Mouse (Mus musculus) right cerebral cortex, postnatal 4 days (tissue): ENCODE measurements at regions not wholly inside any gene's neighbourhood (a gene's known extent, or its start where the extent isn't known, plus 50 kb on each side); places are given as distances from the start of the nearest gene placed in this dataset.

ENCODE experiments used
- DNase-seq: peaks from one replicate; pipeline ENCODE4 v3.0.0-alpha.2; 2022

DNA sequence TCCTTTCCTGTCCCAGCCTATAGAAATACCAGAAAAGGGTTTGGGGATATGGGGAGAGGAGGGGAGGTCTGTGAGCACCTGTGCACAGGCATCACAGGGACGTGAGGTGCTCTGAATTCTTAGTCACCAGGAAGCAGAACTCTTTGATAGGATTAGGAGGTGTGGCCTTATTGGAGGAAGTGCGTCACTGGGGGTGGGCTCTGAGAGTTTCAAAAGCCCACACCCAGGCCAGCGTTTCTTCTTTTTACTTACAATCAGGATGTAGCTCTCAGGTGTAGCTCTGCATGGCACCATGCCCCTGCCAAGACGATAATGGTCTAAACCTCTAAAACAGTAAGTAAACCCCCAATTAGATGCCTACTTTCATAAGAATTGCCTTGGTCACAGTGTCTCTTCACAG, 162.6 kb upstream of the Ank start:
- DNase-seq, result no peak

DNA sequence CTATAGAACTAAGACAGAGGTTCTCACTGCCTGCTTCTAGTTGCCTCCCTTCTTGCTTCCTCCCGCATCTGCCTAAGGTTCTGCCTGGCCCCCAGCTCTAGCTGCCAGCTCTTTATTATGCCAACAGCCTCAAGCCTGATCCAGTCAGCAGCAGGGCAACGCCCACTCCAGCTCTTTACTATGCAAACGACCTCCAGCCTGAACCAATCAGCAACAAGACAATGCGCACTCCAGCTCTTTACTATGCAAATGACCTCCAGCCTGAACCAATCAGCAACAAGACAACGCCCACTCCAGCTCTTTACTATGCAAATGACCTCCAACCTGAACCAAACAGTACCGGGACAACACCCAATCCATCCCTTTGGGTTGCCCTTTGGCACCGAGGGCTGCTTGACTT, 162.2 kb upstream of the Ank start:
- no peak for DNase-seq

DNA sequence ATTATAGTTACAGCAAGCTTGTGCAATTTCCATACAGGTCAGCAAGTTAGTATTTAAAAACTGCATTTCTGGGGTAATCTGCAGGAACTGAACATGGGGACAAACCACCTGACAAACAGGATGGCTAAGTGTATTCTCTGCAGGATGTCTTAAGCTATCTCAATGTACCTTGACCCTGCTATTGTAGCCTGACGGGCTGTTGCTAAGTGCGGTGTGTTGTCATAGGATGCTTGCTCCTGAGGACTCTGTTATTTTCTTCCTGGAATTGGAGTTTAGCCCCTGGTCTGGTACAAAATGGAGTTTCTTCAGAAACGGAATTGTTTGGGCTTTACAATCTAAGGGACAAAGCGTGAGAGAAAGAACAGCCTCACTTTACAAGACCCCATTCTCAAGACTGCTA, 161.4 kb upstream of the Ank start:
- no peak for DNase-seq

DNA sequence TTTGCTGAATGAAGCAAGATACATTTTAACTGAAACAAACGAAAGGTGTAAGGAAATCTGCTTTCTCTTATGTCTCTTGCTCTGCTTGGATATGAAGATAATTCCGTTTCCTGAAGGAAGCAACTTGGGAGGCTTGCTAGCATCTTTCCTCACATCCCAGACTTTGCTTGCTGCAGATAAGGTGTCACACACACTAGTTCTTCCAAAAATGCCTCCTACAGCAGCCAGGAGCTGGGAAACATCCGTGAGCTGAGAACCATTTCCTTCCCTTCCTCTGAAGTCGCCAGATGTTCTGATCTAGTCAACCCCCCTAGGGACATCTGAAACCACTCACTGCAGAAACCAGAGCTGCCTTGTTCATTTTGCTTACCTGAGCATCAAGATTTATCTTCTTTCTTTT, 157.8 kb upstream of the Ank start:
- no peak for DNase-seq

DNA sequence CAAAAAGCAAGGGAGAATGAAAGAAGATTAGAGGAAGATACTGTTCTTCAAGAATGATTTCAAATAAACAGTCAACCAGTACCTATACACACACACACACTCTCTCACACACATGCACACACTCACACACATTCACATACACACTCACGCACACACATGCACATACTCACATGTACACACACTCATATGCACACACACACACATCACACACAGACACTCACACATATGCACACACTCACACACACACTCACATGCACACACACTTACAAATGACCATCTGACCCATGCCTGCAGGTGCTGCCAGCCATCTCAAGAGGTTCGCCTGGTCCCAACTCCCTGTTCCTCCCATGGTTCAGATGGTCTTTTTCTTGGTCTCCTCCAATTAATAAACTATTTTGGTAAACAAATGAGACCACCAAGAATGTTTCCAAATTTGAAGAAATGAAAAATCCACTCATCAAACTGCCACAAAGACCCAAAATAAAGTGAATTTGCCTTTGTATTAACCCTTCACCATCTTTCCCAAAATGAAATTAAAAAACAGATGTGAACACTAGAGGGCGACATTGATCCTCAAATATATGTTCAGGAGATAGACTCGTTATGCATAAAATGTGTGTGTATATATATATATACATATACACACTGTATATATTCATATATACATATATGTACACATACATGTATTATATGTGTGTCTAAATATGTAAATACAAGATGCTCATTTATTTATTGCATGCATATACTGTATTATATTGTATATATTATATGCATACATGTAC, 150.3 kb upstream of the Ank start:
- DNase-seq, result no peak

DNA sequence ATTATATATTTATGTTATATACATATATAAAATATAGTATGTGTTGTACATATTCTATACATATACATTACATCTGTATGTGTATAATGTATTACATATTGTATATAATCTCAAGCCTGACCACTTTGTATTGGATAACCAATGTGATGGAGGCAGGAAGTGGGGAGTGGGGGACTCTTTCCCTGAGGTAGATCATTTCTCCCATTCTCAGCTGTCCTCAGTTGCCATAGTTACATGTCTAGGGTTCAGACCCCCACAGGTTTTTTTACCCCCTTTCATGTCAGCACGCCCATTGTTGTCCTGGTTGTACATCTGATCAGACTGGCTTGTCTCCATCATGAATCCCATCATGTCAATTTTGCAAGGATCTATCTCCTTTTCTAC, 149.7 kb upstream of the Ank start:
- DNase-seq, result no peak

DNA sequence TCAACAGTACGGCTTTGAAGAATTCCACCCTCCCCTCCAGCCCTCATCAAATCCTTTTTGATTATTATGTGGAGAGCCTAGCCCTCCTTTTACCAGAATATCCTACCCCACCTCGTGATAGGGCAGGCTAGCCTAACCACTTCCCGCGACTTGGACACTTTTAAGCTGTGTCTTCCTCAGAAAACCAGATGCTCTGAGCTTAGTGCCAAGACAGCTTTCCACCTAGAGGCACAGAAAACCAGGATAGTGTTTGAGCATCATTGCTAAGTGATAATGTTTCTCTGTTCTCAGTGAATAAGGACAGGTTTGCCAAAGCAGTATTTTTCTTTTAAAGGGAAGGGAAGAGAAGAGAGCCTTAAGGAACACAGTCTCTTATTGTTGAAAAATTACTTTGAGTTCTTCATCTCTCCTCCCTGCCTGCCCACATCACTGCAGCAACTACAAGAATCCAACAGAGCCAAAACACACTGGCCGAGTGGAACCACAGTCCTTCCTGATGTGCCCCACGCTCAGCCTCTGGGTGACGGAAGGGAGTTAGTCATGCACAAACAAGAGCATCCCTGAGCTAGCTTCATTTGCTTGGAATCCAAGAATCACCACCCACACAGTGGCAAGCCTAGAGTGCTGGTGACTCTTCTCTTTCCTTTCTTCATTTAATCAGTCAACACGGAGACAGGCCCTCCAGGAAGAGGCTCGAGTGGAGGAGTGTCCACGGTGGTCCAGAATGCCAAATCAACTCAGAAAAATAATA, 144.4 kb upstream of the Ank start:
- no peak for DNase-seq

DNA sequence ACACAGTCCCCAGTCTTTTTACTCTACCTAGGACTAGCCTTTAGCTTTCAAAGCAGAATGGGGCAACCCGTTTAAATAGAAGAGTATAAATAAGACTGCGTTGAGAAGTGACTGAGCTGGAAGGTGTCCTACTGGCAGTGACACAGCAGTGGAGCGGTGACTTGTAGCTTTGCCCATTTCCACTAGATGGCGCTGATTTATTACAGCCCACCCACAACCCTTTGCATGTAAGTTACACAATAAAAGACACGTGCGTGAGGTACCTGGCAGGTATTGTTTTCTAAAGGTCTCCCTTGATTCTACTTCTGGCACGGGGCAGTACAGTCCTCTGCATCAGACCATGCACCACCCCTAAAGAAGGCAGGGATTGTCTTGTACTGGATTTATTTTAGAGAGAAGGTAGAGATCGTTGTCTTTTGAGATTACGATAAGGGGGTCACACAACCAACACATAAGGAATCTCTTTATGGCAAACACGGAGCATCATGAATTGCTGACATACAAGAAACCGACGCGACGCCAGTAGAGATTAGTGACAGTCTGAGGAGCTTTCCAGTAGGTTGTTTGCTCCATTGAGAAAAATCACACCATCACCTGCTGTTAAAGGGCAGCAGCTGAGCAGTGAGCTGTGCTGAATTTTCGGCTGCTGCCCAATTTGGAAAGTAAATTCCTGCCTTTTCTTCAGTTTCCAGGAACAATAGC, 140.5 kb upstream of the Ank start:
- peak; percentile 61 for DNase-seq

DNA sequence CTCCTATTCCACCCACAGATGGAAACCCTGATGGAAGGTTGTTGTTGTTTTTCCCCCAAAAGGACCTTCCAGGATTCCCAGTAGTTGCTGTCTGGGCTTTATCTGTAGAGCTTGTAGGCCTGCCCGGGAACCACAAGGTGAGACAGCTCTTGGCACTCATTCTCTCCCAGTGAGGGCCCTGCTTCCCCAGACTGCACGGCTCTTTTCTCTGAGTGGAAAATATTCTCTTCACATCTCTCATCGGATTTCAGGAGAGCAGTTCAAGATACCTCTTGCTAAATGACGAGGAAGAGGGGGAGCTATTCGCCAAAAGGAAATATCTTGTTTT, 140.0 kb upstream of the Ank start:
- DNase-seq, result no peak

DNA sequence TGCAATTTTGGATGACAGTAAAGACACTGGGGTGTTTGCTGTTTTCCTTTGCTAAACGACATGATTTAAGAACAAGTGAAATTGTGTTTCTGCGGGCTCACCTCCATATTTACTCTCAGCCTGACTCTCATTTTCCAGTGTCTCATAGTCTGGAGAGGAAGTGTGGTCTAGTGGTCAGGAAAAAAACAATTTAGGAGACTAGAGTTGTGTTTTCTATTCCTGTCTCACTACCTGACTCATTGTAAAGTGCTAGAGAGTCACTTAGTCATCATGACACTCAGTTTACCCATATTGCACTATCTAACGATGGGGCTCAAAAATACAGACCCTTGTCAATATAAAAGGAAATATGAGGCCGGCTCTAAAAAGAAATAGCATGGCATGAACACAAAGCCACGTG, 138.7 kb upstream of the Ank start:
- DNase-seq, result no peak

DNA sequence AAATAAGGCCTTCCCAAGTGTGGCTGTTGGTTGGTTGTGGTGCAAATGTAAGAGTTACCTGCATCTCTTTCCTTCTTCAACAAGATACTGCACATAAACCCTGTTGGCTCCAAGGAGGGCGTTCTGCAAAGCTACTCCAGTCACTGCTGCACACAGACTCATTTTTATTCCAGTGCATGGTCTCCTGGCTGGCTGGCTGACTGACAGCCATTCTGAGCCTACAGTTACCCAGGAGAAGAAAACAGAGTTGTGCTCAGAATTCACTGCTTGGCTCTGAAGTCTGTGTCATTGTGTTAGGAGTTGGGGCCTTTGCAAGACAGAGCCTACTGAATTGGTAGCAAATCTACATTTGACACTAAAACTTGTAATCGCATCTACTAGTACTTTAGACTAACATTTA, 138.0 kb upstream of the Ank start:
- DNase-seq, result no peak

DNA sequence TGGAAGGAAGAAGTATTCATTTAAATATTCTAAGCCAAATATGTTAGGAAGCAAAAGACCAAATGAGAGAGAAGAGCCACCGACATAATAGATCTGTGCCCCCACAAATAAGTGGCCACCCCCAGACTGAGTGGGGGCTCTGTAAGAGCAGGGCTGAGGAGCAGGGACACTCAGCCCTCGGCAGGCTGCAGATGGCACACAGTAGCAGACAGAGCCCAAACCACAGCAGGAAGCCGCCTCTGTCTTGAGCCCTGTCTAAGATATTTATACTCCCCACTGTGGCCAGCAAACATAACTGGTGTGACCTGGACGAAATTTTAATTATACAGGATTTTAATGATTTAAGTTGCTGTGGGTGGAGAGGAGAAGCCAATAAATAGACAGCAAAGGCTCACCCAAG, 126.4 kb upstream of the Ank start:
- no peak for DNase-seq

DNA sequence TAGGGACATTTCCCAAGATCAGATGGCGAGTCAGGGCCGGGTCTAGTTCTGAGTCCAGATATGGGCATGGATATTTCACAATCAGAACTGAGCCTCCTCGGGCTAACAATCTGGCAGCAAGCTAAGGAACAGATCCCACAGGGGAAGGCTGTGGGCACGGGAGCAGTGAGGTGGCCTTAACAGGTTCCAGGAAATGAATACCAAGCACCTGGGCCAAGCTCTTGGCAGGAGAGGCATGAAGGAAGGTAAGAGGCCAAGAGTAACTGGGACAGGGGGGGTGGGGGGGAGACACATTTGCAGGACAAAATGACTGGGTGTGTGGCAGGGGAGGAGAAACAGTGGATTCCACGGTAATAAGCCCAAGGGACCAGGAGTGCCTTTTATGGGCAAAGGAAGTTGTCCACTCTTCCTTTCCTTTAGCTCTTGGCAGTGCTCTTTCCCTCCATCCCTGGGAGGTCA, 124.9 kb upstream of the Ank start:
- no peak for DNase-seq

DNA sequence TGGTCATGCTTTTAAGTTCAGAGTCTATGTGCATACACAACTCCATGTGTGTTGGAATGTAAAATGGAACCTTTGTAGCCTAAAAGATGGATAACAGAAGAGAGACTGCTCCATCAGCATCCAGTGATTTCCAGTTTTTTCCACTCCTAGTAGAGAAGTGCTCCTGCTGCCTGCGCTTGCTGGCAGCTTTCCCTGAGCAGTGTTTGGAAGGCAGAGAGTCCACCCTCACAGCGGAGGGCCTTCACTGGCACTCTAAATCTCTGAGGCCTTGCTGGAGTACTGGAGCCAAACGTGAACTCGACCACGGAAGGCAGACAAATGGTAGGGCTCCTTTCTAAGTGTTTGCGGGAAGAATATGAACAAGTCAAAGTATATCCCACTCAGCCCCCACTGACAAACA, 108.0 kb upstream of the Ank start:
- DNase-seq, result peak; percentile 37

DNA sequence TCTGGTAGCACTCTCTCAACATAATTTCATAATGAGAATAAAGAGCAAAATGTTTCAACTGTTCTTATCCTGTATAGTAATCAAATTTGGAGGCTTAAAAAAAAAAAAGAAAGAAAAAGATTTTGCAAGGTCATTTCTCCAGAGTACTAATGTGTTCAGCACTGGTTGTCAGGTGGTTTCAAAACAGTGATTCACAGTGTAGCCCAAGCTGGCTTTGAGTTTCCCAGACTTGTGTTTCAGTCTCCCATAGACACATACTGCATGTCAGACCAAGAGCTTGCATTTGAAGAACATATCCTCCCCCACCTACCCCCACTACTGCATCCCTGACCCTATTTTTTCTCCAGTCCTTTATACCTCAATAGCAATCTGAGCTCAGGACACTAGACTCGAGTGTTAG, 107.2 kb upstream of the Ank start:
- no peak for DNase-seq

DNA sequence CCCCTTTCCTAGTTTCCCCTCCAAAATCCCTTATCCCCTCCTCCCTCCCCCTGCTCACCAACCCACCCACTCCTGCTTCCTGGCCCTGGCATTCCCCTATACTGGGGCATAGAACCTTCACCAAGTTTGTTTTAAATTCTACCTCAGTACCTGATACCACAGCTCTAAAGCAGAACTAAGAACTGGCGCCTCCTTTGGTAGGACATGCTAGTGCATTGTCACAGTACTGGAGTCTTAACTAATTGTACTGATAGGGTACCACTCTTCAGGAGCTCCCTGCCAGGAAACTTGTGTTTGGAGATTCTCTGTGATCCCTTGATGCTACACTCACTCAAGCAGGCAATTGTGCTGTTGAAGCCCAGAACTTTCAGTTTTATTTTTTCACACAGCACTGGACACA, 92.0 kb upstream of the Ank start:
- no peak for DNase-seq

DNA sequence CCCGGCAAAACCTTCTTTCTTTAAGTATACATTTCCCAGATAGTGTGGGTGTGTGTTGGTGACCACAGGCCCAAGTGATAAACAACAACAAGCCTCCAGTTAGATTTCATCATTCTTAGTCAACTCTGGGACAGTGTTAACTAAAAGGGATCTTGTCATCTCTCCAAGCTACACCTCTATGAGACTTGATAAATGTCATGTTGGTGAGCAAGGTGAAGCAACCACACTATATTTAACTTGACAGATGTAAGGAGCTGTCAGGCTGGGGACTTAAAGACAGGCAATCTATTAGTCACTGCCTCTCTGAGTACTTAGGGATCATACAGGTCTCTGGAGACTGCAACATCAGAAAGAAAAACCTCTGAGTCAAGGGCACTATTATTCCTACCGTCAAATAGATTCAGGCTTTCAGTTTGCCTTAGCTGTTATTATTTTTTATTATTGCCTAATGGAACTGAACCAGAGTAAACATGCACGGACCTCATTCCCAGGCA, 87.8 kb upstream of the Ank start:
- no peak for DNase-seq

DNA sequence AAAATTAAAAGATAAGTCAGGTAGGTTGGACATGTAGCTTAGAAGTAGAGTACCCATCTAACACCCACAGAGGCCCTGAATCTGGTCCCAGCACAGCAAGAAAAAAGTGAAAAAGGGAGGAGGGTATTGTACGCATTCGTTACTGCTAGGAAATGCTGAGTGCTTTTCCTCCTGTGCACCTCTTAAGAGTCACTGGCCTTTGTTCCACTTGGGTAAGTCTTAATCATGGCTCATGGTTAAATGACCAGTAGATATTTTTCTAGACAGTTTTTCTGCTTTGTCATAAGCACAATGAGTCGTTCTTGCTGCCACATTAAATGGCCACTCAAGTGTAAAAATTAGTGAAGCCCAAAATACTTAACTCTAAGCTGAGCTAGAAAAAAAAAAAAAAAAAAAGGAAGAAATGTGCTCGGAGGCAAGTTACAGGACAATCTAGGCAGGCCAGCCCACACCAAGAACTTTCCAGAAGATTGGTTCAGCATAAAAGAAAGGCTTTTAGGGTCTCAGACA, 86.0 kb upstream of the Ank start:
- DNase-seq, result no peak

DNA sequence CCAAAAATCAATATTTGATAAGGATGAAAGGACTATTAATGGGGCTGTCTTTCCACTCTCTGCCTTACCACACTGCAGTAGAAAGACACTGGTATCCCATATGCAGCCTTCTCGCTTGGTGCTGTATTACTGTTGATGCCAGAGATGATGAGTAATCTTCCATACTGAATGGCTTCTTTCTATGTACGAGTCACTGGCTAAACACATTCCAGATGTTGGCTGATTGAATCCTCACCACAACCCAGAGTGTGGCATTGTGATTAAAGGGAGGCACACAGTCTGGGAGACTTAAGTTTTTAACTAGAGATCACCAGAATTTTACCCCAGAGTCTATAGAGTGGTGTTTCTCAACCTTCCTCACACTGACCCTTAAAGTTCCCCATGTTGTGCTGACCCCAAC, 84.9 kb upstream of the Ank start:
- DNase-seq, result no peak

DNA sequence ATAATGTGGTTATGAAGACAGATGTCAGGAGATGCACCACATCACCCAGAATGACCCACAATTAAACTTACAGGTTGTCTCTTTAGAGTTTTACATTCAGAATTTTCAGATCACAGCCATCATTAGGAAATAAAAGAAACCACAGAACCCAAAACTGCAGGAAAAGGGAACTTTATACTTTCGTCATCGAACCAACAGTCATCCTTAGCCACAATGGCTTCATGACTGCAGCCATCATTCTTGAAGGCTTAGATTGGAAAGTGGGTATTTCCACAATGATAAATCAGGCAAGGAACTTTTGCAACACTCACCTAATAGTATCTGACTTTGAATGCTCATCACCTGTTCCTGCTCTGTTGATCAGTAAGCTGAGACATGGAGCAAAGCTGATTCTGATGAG, 75.9 kb upstream of the Ank start:
- DNase-seq, result no peak

DNA sequence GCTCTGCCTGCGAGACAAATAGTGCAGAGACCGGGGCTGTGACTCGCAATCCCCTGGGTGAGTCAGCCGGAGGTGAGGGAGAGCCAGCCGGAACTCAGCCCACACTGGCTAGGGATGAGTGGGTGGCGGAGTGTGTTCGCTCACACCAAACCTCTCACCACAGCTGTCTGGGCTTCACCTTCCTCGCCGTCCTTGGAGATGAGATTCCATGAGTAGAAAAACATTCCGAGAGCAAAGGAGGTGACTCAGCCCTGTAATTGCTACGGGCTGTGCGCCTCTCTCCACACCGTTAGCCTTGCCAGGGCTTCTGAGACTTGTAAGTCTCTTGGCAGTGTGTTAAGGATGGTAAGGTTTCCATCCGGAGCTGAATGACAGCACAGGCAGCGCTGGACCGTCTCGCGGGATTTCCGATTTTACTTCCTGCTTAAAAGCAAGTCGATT, 60.7 kb upstream of the Ank start:
- DNase-seq, result no peak

DNA sequence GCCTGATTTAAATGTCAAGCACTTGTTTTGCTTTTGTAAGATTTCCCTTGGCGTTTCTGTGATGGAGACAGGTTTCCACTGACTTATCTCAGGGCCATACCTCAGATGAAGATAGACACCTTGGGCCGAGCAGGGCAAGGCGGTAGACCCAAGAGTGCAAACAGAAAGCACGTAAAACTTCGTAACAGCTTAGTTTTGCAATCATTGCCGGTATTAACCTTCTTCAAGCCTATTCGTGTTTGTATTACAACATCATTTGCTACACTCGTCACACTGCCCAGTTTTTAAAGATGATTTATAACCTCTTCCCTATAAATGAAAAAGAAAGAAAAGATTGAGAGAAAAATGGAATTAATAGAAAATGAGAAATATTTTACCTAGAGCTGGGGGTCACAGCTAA, 56.6 kb upstream of the Ank start:
- DNase-seq, result no peak

DNA sequence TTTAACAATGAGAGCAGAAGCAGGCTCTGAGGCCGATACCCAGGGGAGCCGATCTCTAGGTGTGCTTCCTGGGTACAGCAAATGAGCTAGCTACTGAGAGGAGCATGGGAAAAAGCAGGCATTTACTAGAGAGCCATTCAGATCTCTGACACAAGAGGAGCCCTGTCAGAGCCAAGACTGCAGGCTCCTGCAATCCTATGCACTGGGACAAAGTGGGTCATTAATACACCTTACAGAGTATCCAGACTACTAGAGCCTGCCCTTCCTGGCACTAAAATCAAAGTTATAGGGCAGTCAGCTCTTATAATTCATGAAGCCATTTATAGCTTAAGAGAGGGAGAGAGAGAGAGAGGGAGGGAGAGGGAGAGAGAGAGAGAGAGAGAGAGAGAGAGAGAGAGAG, 54.2 kb upstream of the Ank start:
- no peak for DNase-seq

DNA sequence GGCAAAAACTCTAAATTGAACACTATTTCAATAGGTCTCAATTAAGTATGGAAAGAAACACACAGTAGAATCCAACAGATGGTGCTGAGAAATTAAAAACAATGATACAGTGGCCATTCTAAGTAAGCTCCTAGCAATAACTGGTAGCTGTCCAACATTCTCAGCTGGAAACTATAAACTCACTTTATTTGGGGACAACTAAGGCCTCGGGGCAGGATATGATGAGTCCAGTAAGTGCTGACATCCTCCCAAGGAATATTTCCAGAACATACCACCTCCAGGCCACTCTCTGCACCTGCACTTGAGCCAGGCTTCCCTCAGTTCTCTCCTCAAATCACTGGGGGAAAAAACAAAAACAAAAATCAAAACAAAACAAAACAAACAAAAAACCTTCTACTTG, 53.7 kb upstream of the Ank start:
- no peak for DNase-seq
